Mouse (Mus musculus) ES-E14 (cell line): ENCODE results near the gene Rsbn1l.

Experiments
- CHD2 ChIP-seq: IDR thresholded peaks from 2 replicates; pipeline ENCODE4 v1.6.1; 2014; ENCODE audit warnings: mild to moderate bottlenecking, low read depth, low read length, inconsistent platforms
- HCFC1 ChIP-seq: IDR thresholded peaks from 2 replicates; pipeline ENCODE4 v1.6.1; 2012; ENCODE audit warnings: low read length, inconsistent platforms, borderline replicate concordance; ENCODE audit not compliant: insufficient read depth
- MAFK ChIP-seq: IDR thresholded peaks from 2 replicates; pipeline ENCODE4 v1.6.1; 2014; ENCODE audit warnings: mild to moderate bottlenecking, low read depth, low read length, inconsistent platforms; ENCODE audit not compliant: insufficient read depth
- ZC3H11A ChIP-seq: IDR thresholded peaks from 2 replicates; pipeline ENCODE4 v1.6.1; 2012; ENCODE audit warnings: low read depth, mild to moderate bottlenecking, inconsistent platforms, low read length, borderline replicate concordance
- ZNF384 ChIP-seq: IDR thresholded peaks from 2 replicates; pipeline ENCODE4 v1.6.1; 2012; ENCODE audit warnings: low read depth, low read length, inconsistent platforms

- TF ChIP-seq ZNF384 (no peak), HCFC1 (no peak), MAFK (no peak), ZC3H11A (no peak), CHD2 (no peak)
These were observed 41.4 kb upstream of the Rsbn1l start for GRCm38 (mm10) chr5:20997555-20997954.
